Mouse (Mus musculus) layer of hippocampus, postnatal 10 days (tissue): ENCODE data around the gene Cpd. TPM values are rescaled to one million over a fixed set of nuclear protein-coding genes. Genes with fewer than 3 reads are reported as not detected.

Source experiments
- DNase-seq, 2 experiments: peaks; one replicate each; pipeline ENCODE4 v3.0.0; 2021; ENCODE audit warnings: low spot score in 2 of 2
- long read RNA-seq: library from polyadenylated mRNA; stranded (forward); transcript quantifications from one replicate; pipeline ENCODE4 v2.0.0, GENCODE M21; 2023
- total RNA-seq, 2 experiments: library from RNA; stranded (reverse); gene quantifications; 2 replicates each; pipeline ENCODE4 v1.2.3; 2021

Cpd gene
- 10 to 100 TPM; 78.0 to 78.1 TPM for total RNA-seq
- long read RNA-seq, full-length matches to known transcripts, result 5 of 10 reads
- long read RNA-seq, partial matches to known transcripts, result 0 of 10 reads
- long read RNA-seq, other reads (novel, unspliced or antisense), result 5 of 10 reads

DNA sequence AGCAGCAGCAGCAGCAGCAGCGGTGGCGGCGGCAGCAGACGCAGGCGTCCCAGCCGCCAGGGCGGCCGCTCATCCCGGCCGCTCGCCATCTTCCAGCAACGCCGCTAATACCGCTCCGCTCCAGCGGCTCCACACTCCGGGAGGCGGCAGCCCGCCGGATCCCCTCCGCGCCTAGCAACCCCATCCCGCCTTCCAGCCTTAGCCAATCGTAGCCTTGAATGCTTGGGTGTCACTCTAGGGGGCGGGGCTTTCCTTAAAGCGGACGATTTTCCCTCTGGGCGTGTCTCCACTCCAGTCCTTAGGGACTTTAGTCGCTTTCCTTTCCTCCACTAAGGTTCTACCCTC is at the start of gene Cpd:
TSS of gene Cpd (minus strand) at position 141 of the 345 bp plus-strand sequence.
- peak; percentile 95 to 96 for DNase-seq

DNA sequence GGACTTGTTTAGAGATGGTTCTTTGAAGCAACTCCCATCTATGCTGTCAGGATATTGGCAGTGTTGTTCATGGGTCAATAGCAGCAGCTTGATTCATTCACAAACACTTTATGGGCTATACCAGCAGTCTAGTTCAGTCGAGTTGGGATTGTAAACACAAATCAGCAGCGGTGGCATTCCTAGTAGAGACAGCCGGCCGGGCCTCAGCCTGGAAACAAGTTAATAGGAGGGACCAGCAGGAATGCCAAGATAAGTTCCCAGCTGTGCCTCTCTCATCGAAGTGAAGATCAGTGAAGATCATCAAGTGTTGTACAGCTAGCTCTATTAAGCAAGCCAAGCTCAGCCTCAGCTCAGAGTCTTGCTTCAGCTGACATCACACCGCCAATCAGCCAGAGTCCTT is 49.5 kb upstream of the Cpd start:
- DNase-seq, result no peak

DNA sequence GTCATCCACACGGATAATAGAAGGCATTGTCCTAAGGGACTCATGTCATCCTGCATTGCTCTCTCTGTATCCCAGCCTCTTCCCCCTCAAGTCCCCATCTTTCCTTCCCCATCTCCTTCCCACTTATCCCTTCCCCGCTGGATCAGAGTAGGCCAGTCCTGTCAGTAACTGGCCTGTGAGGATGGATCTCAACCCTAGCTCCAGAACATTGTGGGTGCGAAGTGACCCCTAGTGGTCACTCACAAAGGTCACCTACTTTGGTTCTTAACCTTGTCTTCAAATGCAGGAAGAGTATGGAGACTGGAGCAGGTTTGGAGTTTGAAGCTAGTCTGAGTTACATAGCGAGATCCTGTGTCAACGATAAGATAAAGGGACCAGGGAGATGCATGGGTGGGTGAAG is 47.4 kb upstream of the Cpd start:
- DNase-seq, result peak; percentile 51 to 52

DNA sequence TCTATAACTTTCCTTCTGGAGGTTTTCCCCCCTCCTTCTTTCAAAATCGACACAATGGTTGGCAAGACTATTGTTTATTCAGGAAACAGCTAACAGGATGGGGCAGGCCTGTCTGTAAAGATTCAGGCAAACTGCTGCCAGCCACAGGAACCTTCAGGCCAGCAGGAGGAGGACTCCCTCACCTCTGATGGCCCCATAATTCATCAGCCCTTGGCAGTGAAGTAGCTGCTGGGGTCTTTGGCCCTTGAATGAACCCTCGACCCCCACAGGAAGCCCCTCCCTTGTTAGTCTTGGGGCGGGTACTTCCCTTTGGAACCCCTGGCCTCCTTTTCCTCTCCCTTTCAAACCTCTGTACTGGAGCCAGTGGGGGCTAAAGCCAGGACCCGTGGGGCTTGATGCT is 46.8 kb upstream of the Cpd start:
- DNase-seq, result no peak

DNA sequence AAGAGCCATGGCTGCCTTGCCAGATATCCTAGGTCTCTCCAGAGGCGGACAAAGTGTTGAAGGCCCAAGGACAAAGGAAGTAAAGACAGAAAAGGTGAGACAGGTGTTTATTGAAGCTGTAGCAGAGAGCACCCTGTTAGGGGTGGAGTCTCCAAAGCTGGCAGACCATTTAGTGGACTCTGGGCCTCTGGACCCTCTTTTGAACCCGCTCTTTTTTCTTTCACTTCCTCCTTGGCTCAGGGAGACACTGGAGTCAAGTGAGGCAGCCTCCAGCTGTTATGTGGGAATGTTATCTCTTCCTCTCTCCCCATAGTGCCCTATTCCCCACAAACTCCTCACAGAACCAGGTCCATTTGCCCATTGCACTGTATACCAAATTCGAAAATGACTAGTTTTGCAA is 46.2 kb upstream of the Cpd start:
- DNase-seq, result no peak

DNA sequence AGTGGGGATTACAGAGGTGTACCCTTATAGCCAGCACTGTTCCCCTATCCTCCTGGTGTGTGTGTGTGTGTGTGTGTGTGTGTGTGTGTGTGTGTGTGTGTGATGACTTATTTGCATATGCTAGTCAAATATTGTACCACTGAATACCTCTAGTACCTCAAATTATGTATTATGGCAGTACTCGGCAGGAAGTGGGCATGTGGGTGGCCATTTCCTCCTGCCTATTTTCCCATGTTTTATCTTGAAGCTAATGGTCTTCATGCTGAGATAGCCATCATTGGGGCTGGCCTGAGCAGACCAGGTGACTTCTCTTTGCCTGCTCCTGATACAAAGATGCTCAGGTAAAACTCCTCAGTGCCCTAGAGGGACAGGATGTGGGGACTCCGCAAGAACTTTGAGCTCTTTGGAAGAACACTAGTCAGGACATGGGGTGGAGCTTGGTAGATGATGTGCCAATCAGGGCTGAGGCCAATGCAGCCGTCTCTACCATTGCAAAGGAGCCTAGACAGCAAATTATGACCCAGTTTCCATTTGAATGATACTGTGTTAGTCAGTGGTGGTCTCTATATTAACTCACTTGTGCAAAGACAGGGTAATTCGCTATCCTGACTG is 45.0 kb upstream of the Cpd start:
- no peak for DNase-seq

DNA sequence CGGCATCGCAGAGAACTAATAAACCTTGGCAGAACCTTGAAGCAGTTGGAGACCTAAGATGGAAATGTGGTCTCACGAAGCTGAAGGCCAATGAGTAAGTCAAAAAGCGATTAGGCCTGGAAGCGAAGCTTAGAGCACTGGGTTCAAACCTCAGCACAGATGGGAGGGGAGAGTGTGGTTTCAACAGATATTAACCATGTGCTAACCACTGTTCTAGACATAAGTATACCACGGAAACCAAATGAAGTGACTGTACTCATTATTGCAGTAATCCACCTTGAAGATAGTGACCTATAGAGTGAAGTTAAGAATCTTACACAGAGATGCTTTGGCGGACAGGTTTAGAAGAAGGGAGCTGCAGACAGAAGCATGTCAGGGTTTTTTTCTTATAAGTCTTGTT is 44.4 kb upstream of the Cpd start:
- no peak for DNase-seq

DNA sequence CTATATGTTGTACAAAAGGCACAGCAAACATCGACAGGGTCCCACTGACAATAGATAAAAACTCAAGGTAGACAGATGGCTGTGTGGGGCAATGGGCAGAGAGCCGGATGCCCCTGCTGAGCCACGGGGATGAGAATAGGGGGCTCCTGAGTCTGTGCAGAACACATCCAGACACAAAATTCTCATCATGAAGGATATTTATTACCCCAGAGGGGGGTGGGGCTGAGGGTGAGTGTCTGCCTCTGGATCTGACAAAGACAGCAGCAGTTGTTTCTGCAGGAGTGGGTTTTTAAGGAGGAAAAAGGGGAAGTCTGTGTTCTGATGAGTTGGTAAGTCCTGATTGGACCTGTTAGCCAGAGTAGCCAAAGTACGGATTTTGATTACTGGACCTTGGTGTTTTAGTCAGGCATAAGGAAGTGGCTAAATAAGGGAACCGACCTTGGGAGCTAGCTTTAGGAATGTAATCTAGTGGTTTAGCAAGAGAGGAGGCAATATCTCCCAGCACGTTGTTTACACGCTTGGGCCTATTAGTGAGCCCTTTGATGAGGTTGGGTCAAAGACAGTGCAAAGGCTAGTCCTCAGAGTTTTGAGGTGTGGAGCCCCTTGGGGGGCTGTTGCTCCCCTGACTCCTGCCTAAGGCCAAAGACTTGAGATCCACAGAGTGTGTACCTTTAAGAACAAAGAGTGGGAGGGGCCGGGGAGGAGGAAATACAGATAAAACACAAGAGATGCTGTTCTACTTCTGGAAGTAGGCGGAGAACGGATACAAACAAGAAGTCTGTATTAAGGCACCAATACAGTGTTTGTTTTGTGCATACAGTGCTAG is 42.7 kb upstream of the Cpd start:
- DNase-seq, result no peak

DNA sequence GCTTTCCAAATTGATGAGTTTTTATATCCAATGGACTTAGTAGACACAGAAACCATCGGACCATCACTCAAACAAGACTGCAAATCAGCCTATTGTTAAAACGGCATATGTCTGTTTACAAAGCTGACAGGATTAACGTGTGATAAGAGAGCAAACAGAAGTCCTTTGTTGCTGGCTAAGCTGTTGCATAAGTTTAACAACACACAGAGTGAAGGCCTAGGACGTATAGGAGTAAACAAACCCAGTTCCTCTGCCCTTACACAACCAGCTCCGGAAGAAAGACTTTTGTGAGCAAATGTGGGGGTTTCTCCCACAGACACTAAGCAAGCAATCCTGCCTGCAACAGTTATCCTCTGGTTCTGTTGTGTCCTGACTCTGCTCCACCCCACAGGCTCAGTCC is 37.6 kb upstream of the Cpd start:
- DNase-seq, result no peak

DNA sequence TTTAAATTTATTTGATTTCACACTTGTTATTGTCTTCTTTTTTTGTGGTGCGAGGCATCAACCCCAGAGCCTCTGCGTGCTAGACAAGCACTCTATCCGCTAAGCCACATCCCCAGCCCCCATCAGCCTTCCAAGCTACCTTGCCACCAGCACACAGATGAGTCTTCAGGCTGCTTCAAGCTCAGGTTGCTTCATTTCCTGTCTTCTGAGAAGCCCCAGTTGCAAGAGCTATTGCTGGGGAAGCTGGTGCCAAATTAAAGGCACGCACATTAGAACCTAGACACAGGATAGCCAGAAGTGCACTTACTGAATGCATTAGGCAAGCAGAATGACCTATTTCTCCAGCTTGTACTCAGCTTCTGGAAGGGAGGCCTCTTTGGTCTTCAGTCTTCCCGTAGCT is 33.0 kb upstream of the Cpd start:
- DNase-seq, result no peak

DNA sequence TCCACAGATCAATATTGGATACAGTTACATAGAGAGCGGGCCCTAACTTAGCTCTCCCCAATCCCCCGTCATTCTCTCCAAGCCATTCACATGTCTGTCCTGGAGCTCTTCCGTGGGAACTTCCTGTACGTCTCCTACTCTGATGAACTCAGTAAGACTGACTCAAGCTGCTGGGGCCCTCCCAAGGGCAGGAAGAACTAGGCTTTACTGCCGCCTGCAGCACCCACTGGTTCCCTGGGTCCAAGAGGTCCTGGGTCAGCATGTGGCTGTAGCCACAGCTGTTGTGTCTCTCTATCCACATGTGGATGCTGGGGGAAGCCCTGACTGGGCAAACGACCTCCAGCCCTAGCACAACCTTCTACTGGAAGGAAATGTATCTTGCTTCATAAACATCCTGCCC is 27.9 kb upstream of the Cpd start:
- no peak for DNase-seq

DNA sequence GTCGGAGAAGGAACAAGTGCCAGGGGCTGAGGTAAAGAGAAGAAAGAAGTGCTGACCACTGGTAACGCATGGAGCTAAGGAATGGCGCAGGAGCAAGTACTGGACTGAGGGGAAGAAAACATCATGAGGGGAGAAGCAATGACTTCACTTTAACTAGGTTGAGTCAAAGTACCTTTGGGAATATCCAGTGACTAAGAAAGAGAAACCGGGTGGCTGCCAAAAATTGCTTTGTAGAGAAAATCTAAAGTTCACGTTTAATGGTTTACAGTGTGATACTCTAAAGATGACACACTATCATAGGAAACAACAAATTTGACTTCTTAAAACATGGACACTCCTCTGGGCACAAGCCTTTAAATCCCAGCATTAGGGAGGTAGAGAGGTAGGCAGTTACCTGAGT is 27.0 kb upstream of the Cpd start:
- DNase-seq, result no peak

DNA sequence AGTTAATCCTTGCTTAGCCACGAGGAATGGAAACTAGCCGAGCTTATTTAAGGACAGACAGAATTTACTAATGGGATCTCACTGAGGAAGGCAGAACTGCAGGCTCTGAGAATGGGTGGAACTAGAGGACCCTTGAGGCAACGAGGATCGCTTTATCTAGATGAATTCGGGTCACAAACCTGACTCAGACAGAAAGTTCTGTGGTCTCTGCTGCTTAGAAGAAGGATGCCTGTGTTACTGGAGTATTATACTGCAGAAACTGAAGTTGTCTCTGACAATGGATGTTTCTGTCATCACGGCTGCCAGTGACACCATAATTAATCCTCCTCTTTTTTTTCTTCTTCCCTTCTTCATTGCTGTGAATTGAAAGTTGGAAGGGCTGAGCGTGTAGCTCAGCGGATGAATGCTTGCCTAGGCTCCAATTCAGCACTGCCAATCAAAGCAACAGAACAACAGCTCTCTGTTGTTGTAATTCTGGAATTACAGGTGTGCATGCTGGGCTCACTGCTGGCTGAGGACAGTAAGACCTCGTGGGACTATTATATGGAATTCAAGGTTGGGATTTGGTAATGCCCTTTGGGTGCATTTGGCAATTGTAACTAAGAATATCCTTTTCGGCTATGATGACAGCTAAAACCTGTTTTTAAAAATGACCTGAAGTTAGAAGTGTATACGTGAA is 25.9 kb upstream of the Cpd start:
- no peak for DNase-seq

DNA sequence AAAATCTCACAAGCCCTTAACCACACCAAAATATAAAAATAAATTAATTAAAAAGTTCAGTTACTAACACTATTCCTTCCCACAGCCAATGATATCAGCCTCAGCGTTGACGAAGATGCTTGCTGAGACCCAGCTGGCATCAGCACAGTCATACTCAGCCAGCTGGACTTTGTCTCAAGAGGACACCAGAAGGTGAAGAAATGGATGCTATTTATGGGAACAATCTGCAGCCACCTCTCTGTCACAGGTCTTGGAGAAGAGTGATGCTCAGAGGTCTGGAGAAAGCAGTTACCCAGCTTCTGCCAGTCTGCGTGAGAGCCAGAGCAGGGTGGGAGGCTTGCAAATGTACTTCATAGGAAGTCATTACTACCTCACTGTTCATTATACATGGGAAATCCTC is 14.4 kb upstream of the Cpd start:
- DNase-seq, result no peak

DNA sequence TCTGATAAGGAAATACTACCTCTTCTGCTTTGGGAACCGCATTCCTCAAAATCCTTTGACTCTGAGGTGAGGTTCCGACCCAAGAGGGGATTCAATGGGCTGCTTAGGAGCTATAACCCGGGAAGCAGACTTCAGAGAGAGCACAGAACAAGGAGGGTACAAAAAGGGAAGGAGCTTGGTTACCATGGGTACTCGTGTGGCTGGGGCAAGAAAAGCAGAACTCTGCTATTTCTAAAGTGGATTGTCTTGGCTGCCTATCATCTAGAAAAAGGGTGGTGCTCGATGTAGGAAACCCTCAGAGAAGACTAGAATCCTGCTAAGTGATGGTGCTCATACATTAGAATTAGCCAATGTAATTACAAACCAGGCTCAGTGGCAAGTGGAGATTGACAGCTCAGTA is 12.4 kb upstream of the Cpd start:
- peak in 1 of 2 experiments; percentile 9 for DNase-seq

DNA sequence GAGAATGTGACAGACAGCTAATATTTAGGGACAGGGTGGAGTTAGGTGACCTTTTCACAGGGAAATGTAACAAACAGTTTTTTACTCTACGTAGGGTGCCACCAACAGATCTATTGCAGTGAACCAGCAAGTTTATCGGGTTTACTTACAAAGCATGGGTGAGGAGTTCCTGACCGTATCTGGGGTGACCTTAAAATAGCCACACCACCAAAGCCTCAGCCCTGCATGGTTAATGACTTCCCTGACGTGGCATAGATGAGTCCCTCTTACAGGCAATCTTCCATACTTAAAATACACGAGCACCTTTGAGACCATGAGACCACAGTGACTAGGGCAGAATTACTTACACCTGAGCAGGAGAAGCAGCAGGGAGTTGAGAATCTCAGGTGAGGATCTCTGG is 12.0 kb upstream of the Cpd start:
- peak in 1 of 2 experiments; percentile 4 for DNase-seq

DNA sequence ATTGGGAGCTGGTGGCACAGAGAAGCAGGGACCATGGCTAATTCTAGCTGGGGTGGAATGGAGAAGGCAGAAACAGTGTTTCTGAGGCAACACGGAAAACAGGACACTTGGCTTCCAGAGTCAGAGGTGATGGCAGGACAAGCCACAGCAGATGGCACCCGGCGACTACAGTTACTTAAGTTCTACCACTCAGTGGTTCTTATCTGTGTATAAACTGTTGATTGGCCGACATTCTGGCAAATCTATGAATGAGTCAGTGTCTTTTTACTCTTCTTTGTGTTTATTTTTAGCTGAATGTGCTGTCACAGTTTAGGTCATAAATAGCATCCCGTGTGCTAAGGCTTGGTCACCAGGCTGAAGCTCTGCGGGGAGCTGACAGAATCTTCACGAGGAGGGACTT is 10.3 kb upstream of the Cpd start:
- DNase-seq, result peak in 1 of 2 experiments; percentile 10

DNA sequence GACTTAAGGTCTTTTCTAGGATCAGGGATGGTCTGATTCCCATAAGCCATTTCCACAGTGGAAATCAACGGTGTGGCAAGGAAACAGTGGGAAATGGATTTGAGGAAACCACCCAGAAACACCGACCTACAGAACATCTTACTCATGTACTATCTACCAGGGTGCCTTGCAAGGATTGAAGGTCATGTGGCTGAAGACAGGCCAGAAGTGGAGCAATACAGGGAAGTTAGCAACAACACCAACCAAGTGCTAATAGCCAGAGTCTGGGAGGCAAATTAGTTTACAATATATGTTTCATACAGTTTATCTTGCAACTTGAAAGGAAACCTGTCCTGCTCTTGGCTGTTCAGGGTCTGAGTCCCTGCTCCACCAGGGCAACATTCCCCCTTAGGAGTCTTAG is 9.8 kb upstream of the Cpd start:
- DNase-seq, result peak in 1 of 2 experiments; percentile 1

DNA sequence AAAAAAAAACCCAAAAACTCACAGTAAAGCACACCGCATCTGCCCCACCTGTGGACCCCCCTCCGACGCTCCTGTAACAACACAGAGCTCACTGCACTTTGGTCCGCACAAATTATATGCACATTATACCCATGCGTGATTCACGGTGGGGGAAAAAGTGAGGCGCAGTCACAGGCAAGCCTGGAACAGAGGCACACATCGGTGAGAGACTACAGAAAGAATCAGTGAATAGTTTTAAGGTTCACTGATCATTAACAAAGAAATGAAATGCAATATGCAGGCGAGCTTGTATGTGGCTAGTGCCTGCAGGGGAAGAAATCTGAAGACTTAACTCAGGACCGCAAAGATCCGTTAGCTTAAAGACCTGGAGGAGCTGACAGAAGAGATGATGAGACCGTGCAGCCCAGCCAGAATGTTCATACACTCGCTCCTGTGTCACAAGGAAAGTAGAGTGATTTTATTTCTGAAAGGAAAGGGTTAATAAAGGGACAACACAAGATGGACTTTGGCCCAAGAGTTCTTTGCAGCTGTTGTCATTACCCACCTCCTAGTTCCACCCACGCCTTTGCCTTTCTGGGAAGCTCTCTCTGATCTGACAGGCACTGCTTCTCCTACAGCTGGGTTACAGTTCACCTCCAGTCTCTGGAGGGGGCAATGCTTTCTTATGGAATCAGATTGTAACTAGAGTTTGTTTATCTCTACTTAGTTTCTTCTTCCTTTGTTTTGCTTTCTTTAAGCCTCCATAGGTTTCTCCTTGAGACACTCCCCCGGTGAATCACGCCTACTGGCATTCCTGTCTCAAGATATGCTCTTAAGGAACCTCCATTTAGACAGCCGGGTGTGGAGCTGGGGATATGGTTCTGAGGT is 7.9 kb upstream of the Cpd start:
- DNase-seq, result peak in 1 of 2 experiments; percentile 7

DNA sequence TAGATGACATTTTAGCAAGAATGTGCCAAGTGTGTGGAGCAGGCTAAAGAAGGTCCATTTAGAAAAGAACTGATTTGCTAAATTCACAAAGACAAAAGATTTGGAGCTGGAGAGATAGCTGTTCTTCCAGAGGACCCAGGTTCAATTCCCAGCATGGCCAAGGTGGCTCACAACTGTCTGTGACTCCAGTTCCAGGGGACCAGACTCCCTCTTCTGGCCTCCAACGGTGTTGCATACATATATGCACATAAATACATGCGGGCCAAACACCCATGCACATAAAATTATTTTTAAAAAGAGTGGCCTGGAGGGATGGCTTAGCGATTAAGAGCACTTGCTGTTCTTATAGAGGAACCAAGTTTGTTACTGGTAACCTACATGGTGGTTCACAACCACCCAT is 4.7 kb upstream of the Cpd start:
- DNase-seq, result peak in 1 of 2 experiments; percentile 8

DNA sequence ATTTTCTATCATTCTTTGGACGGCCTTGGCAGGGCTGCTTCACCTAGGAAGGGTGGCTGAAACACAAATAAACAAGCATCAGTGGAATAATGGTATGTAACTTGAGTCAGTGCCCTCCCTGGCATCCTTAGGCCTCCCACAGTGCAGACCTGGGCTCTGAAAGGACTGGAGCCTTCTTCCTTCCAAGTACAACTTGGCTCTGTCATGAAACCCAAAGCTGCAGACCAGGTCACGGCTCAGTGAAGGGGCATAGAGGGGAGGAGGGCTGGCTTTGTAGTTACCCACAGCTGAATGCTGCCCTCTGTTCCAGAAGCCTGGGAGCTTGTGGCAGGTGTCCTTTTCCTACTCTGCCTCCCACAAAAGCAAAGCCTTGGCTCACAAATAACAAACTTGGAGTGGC is 2.8 kb upstream of the Cpd start:
- no peak for DNase-seq
